Mouse (Mus musculus) central nervous system, embryonic 18 days (tissue): Measurements from ENCODE around the gene Cyp2j13. TPM values are rescaled to one million over a fixed set of nuclear protein-coding genes. Genes with fewer than 3 reads are reported as not detected.

Experiments
- polyA plus RNA-seq: library from polyadenylated mRNA; depleted of rRNA; stranded (reverse); fragments of >200 nt; gene quantifications from 2 replicates; pipeline ENCODE4 v1.2.3, GENCODE M21; 2012; rRNA removed

Cyp2j13 gene
- 0.05 and 0.09 TPM in 2 replicates for polyA plus RNA-seq

GRCm38 (mm10) chr4:96077261-96078125 is at the start of gene Cyp2j13:
TSS of gene Cyp2j13 (minus strand) at chr4:96077546.

Other genes starting within 250 kb of the Cyp2j13 start
- gene Hook1, start 110.3 kb downstream of the Cyp2j13 start, polyA plus RNA-seq: 92.5 and 99.0 TPM in 2 replicates
- not detected in 2 replicates for gene Cyp2j12, start 63.6 kb upstream of the Cyp2j13 start, polyA plus RNA-seq
- gene Cyp2j7, start 159.1 kb upstream of the Cyp2j13 start, polyA plus RNA-seq: not detected in 2 replicates